Mouse (Mus musculus): ENCODE data around the gene Prkca. TPM values are rescaled to one million over a fixed set of nuclear protein-coding genes. Genes with fewer than 3 reads are reported as not detected.

Prkca gene
- polyA plus RNA-seq, 1 experiment, result 2.8 TPM

GRCm38 (mm10) chr11:108345321-108345720 is 1.6 kb upstream of the Prkca start:
- no peaks in the 10 kb centered on the region for H3K4me1 ChIP-seq (ENCODE audit: control insufficient read depth, insufficient read depth, low read length)
- H3K4me3 ChIP-seq (ENCODE audit: low read depth, low read length), result no peak overlapping the region
- H3K9ac ChIP-seq (ENCODE audit: low read depth, poor library complexity, severe bottlenecking), result no peak overlapping the region
- H3K27me3 ChIP-seq (ENCODE audit: control insufficient read depth, insufficient read depth, low read length, poor library complexity, severe bottlenecking), result peaks cover 4% of the 10 kb centered on the region; the same call in 1 of the 2 replicates
- no peaks in the 10 kb centered on the region for H3K36me3 ChIP-seq (ENCODE audit: control insufficient read depth, insufficient read depth, low read length, poor library complexity, severe bottlenecking)
- H3K9me3 ChIP-seq (replicated peaks; ENCODE audit: control insufficient read depth, insufficient read depth, low read length, poor library complexity, severe bottlenecking), result no peaks in the 10 kb centered on the region
- no peak overlapping the region for H3K27ac ChIP-seq (ENCODE audit: insufficient read depth, low read length)
- TF ChIP-seq POLR2A (IDR thresholded peaks at IDR 0.05; ENCODE audit: insufficient read depth, low read length) (no peak), EP300 (IDR thresholded peaks at IDR 0.05; ENCODE audit: insufficient read depth, low read depth, low read length) (no peak), CTCF (IDR thresholded peaks at IDR 0.05; ENCODE audit: low read depth, low read length) (no peak)

GRCm38 (mm10) chr11:108344759-108345158 is 1.0 kb upstream of the Prkca start:
- Histone ChIP-seq H3K4me1 (ENCODE audit: control insufficient read depth, insufficient read depth, low read length) (no peaks in the 10 kb centered on the region), H3K9ac (ENCODE audit: low read depth, poor library complexity, severe bottlenecking) (no peak overlapping the region), H3K36me3 (ENCODE audit: control insufficient read depth, insufficient read depth, low read length, poor library complexity, severe bottlenecking) (no peaks in the 10 kb centered on the region), H3K9me3 (replicated peaks; ENCODE audit: control insufficient read depth, insufficient read depth, low read length, poor library complexity, severe bottlenecking) (no peaks in the 10 kb centered on the region), H3K4me3 (ENCODE audit: low read depth, low read length) (no peak overlapping the region; the same call in 1 of the 2 replicates), H3K27me3 (ENCODE audit: control insufficient read depth, insufficient read depth, low read length, poor library complexity, severe bottlenecking) (peaks cover 4% of the 10 kb centered on the region; the same call in 1 of the 2 replicates), H3K27ac (ENCODE audit: insufficient read depth, low read length) (no peak overlapping the region)
- TF ChIP-seq EP300 (IDR thresholded peaks at IDR 0.05; ENCODE audit: insufficient read depth, low read depth, low read length) (no peak), POLR2A (IDR thresholded peaks at IDR 0.05; ENCODE audit: insufficient read depth, low read length) (no peak), CTCF (IDR thresholded peaks at IDR 0.05; ENCODE audit: low read depth, low read length) (no peak)

GRCm38 (mm10) chr11:108342781-108343768 is 653 bp downstream of the Prkca start, which contains the start of gene Apoh:
Apoh (plus strand) TSS chr11:108343354.
- Histone ChIP-seq H3K4me1 (ENCODE audit: control insufficient read depth, insufficient read depth, low read length) (no peaks in the 10 kb centered on the region), H3K36me3 (ENCODE audit: control insufficient read depth, insufficient read depth, low read length, poor library complexity, severe bottlenecking) (no peaks in the 10 kb centered on the region), H3K27me3 (ENCODE audit: control insufficient read depth, insufficient read depth, low read length, poor library complexity, severe bottlenecking) (peaks cover 4% of the 10 kb centered on the region; the same call in 1 of the 2 replicates), H3K9ac (ENCODE audit: low read depth, poor library complexity, severe bottlenecking) (peak within 1 kb of the TSS; percentile 88), H3K4me3 (ENCODE audit: low read depth, low read length) (peak within 1 kb of the TSS; percentile 89), H3K27ac (ENCODE audit: insufficient read depth, low read length) (no peak within 1 kb of the TSS), H3K9me3 (replicated peaks; ENCODE audit: control insufficient read depth, insufficient read depth, low read length, poor library complexity, severe bottlenecking) (no peaks in the 10 kb centered on the region)
- TF ChIP-seq EP300 (IDR thresholded peaks at IDR 0.05; ENCODE audit: insufficient read depth, low read depth, low read length) (no peak), POLR2A (IDR thresholded peaks at IDR 0.05; ENCODE audit: insufficient read depth, low read length) (no peak), CTCF (IDR thresholded peaks at IDR 0.05; ENCODE audit: low read depth, low read length) (no peak)

- peaks cover 4% of the 10 kb centered on the region; the same call in 1 of the 2 replicates for H3K27me3 ChIP-seq (ENCODE audit: control insufficient read depth, insufficient read depth, low read length, poor library complexity, severe bottlenecking)
- TF ChIP-seq POLR2A (IDR thresholded peaks at IDR 0.05; ENCODE audit: insufficient read depth, low read length), result no peak
- no peak for TF ChIP-seq EP300 (IDR thresholded peaks at IDR 0.05; ENCODE audit: insufficient read depth, low read depth, low read length)
- TF ChIP-seq CTCF (IDR thresholded peaks at IDR 0.05; ENCODE audit: low read depth, low read length), result no peak
- no peaks in the 10 kb centered on the region for H3K9me3 ChIP-seq (replicated peaks; ENCODE audit: control insufficient read depth, insufficient read depth, low read length, poor library complexity, severe bottlenecking)
- H3K36me3 ChIP-seq (ENCODE audit: control insufficient read depth, insufficient read depth, low read length, poor library complexity, severe bottlenecking), result no peaks in the 10 kb centered on the region
- no peak overlapping the region for H3K4me3 ChIP-seq (ENCODE audit: low read depth, low read length)
- H3K27ac ChIP-seq (ENCODE audit: insufficient read depth, low read length), result no peak overlapping the region
- no peak overlapping the region for H3K9ac ChIP-seq (ENCODE audit: low read depth, poor library complexity, severe bottlenecking)
- H3K4me1 ChIP-seq (ENCODE audit: control insufficient read depth, insufficient read depth, low read length), result no peaks in the 10 kb centered on the region
Observed at GRCm38 (mm10) chr11:108341783-108342182, 1.9 kb downstream of the Prkca start.

- H3K9ac ChIP-seq (ENCODE audit: low read depth, poor library complexity, severe bottlenecking), result no peak overlapping the region
- no peak for TF ChIP-seq EP300 (IDR thresholded peaks at IDR 0.05; ENCODE audit: insufficient read depth, low read depth, low read length)
- TF ChIP-seq CTCF (IDR thresholded peaks at IDR 0.05; ENCODE audit: low read depth, low read length), result no peak
- no peak for TF ChIP-seq POLR2A (IDR thresholded peaks at IDR 0.05; ENCODE audit: insufficient read depth, low read length)
- H3K4me3 ChIP-seq (ENCODE audit: low read depth, low read length), result no peak overlapping the region
- H3K27ac ChIP-seq (ENCODE audit: insufficient read depth, low read length), result no peak overlapping the region
- H3K36me3 ChIP-seq (ENCODE audit: control insufficient read depth, insufficient read depth, low read length, poor library complexity, severe bottlenecking), result no peaks in the 10 kb centered on the region
- peaks cover 4% of the 10 kb centered on the region; the same call in 1 of the 2 replicates for H3K27me3 ChIP-seq (ENCODE audit: control insufficient read depth, insufficient read depth, low read length, poor library complexity, severe bottlenecking)
- no peaks in the 10 kb centered on the region for H3K9me3 ChIP-seq (replicated peaks; ENCODE audit: control insufficient read depth, insufficient read depth, low read length, poor library complexity, severe bottlenecking)
- H3K4me1 ChIP-seq (ENCODE audit: control insufficient read depth, insufficient read depth, low read length), result no peaks in the 10 kb centered on the region
Observed at GRCm38 (mm10) chr11:108340293-108340692, 3.4 kb downstream of the Prkca start.

- Histone ChIP-seq H3K36me3 (ENCODE audit: control insufficient read depth, insufficient read depth, low read length, poor library complexity, severe bottlenecking) (no peaks in the 10 kb centered on the region), H3K27me3 (ENCODE audit: control insufficient read depth, insufficient read depth, low read length, poor library complexity, severe bottlenecking) (no peaks in the 10 kb centered on the region; the same call in 1 of the 2 replicates), H3K9me3 (replicated peaks; ENCODE audit: control insufficient read depth, insufficient read depth, low read length, poor library complexity, severe bottlenecking) (no peaks in the 10 kb centered on the region), H3K4me1 (ENCODE audit: control insufficient read depth, insufficient read depth, low read length) (no peaks in the 10 kb centered on the region), H3K4me3 (ENCODE audit: low read depth, low read length) (no peak overlapping the region), H3K9ac (ENCODE audit: low read depth, poor library complexity, severe bottlenecking) (no peak overlapping the region), H3K27ac (ENCODE audit: insufficient read depth, low read length) (no peak overlapping the region)
- no peak for TF ChIP-seq POLR2A (IDR thresholded peaks at IDR 0.05; ENCODE audit: insufficient read depth, low read length)
Observed at GRCm38 (mm10) chr11:108336445-108336844, 7.3 kb downstream of the Prkca start.
